Mouse (Mus musculus) erythroblast, embryonic 14.5 days (primary cell): ENCODE results near the gene S100a10. TPM values are rescaled to one million over a fixed set of nuclear protein-coding genes. Genes with fewer than 3 reads are reported as not detected.
"Not testable (repeated sequence)": the region's sequence is repeated elsewhere in the genome, so short reads cannot be mapped to it uniquely, and the experiment has no call there.

Source experiments
- H3K27me3 ChIP-seq: 2 replicates; pipeline ENCODE4 v1.6.1; 2012; ENCODE audit warnings: inconsistent platforms; ENCODE audit not compliant: control insufficient read depth
- H3K36me3 ChIP-seq: 2 replicates; pipeline ENCODE4 v1.6.1; 2012; ENCODE audit warnings: mild to moderate bottlenecking, inconsistent platforms; ENCODE audit not compliant: control insufficient read depth
- H3K4me1 ChIP-seq: 2 replicates; pipeline ENCODE4 v1.6.1; 2012; ENCODE audit warnings: inconsistent platforms; ENCODE audit not compliant: control insufficient read depth
- H3K4me3 ChIP-seq: replicated peaks from 2 replicates; pipeline ENCODE3; 2012; ENCODE audit warnings: moderate library complexity, mild to moderate bottlenecking, inconsistent platforms
- H3K9me3 ChIP-seq: 2 replicates; pipeline ENCODE4 v1.6.1; 2012; ENCODE audit warnings: low read length, inconsistent platforms, mixed read lengths; ENCODE audit not compliant: control insufficient read depth
- GATA1 ChIP-seq: IDR thresholded peaks from 2 replicates; pipeline ENCODE4 v1.6.1; 2012; ENCODE audit warnings: low read length, inconsistent platforms, mixed read lengths
- TAL1 ChIP-seq: IDR thresholded peaks from 3 replicates; pipeline ENCODE4 v1.6.1; 2012; ENCODE audit warnings: low read length, inconsistent platforms, mixed read lengths
- polyA plus RNA-seq: library from polyadenylated mRNA; stranded (reverse); fragments of >175 nt; gene quantifications from 2 replicates; pipeline ENCODE4 v1.2.3, GENCODE M21; 2012

Gene S100a10
- polyA plus RNA-seq, 1 experiment: 0.07 TPM

GRCm38 (mm10) chr3:93593512-93593911 is 38.6 kb downstream of the S100a10 start:
- H3K9me3 ChIP-seq: no peaks in the 10 kb centered on the region
- no peaks in the 10 kb centered on the region for H3K36me3 ChIP-seq
- H3K4me1 ChIP-seq: no peaks in the 10 kb centered on the region
- no peak overlapping the region for H3K4me3 ChIP-seq
- no peaks in the 10 kb centered on the region for H3K27me3 ChIP-seq
- no peak for TF ChIP-seq TAL1
- TF ChIP-seq GATA1: no peak

GRCm38 (mm10) chr3:93596632-93597031 is 41.8 kb downstream of the S100a10 start:
- no peaks in the 10 kb centered on the region for H3K27me3 ChIP-seq
- TF ChIP-seq GATA1: no peak
- TF ChIP-seq TAL1: no peak
- H3K4me3 ChIP-seq: no peak overlapping the region
- H3K36me3 ChIP-seq: no peaks in the 10 kb centered on the region
- no peaks in the 10 kb centered on the region for H3K9me3 ChIP-seq
- no peaks in the 10 kb centered on the region for H3K4me1 ChIP-seq

GRCm38 (mm10) chr3:93597221-93597913 is 42.5 kb downstream of the S100a10 start:
- H3K4me3 ChIP-seq: no peak overlapping the region

GRCm38 (mm10) chr3:93597970-93598369 is 43.1 kb downstream of the S100a10 start:
- TF ChIP-seq GATA1 (no peak), TAL1 (no peak)
- no peaks in the 10 kb centered on the region for H3K36me3 ChIP-seq

More at GRCm38 (mm10) chr3:93597221-93597913, 42.5 kb downstream of the S100a10 start:
- no peaks in the 10 kb centered on the region for H3K36me3 ChIP-seq
- no peaks in the 10 kb centered on the region for H3K27me3 ChIP-seq
- no peaks in the 10 kb centered on the region for H3K4me1 ChIP-seq
- no peaks in the 10 kb centered on the region for H3K9me3 ChIP-seq
- TF ChIP-seq GATA1 (no peak), TAL1 (no peak)

GRCm38 (mm10) chr3:93600206-93600605 is 45.3 kb downstream of the S100a10 start:
- no peak for TF ChIP-seq GATA1
- TF ChIP-seq TAL1: no peak
- Histone ChIP-seq H3K36me3 (no peaks in the 10 kb centered on the region), H3K4me1 (no peaks in the 10 kb centered on the region), H3K9me3 (no peaks in the 10 kb centered on the region), H3K27me3 (no peaks in the 10 kb centered on the region), H3K4me3 (no peak overlapping the region)

More at GRCm38 (mm10) chr3:93597970-93598369, 43.1 kb downstream of the S100a10 start:
- no peaks in the 10 kb centered on the region for H3K27me3 ChIP-seq
- H3K4me3 ChIP-seq: no peak overlapping the region
- no peaks in the 10 kb centered on the region for H3K4me1 ChIP-seq
- no peaks in the 10 kb centered on the region for H3K9me3 ChIP-seq

- Histone ChIP-seq H3K4me3 (no peak overlapping the region), H3K9me3 (no peaks in the 10 kb centered on the region), H3K27me3 (no peaks in the 10 kb centered on the region), H3K36me3 (no peaks in the 10 kb centered on the region), H3K4me1 (no peaks in the 10 kb centered on the region)
- no peak for TF ChIP-seq TAL1
- TF ChIP-seq GATA1: no peak
Measured at GRCm38 (mm10) chr3:93601903-93602302, 47.0 kb downstream of the S100a10 start.

GRCm38 (mm10) chr3:93608970-93609369 is 54.1 kb downstream of the S100a10 start:
- H3K36me3 ChIP-seq, H3K27me3 ChIP-seq, H3K4me3 ChIP-seq, H3K4me1 ChIP-seq, H3K9me3 ChIP-seq: not testable (repeated sequence)

Other genes starting within 250 kb of the S100a10 start
- gene Hrnr, start 235.3 kb upstream of the S100a10 start, polyA plus RNA-seq: not detected in 2 replicates
- 0.01 TPM in 1 of 2 replicates, not detected in the other for gene Rptn, start 161.4 kb upstream of the S100a10 start, polyA plus RNA-seq
- gene Tchh, start 112.8 kb upstream of the S100a10 start, polyA plus RNA-seq: not detected in 2 replicates
- not detected in 2 replicates for gene Tchhl1, start 86.3 kb upstream of the S100a10 start, polyA plus RNA-seq
- gene S100a11, start 34.6 kb upstream of the S100a10 start, polyA plus RNA-seq: 0.24 and 0.37 TPM in 2 replicates
- not detected in 2 replicates for gene Tdpoz2, start 97.6 kb downstream of the S100a10 start, polyA plus RNA-seq
- not detected in 2 replicates for gene Tdpoz1, start 121.2 kb downstream of the S100a10 start, polyA plus RNA-seq
- gene Gm37596, start 138.0 kb downstream of the S100a10 start, polyA plus RNA-seq: not detected in 2 replicates
- gene Gm5773, start 217.9 kb downstream of the S100a10 start, polyA plus RNA-seq: not detected in 2 replicates
- not detected in 2 replicates for gene Tdpoz4, start 241.3 kb downstream of the S100a10 start, polyA plus RNA-seq